Mouse (Mus musculus): ENCODE results near the gene Wdr60. TPM values are rescaled to one million over a fixed set of nuclear protein-coding genes. Genes with fewer than 3 reads are reported as not detected.
"Not testable (repeated sequence)": the region's sequence is repeated elsewhere in the genome, so short reads cannot be mapped to it uniquely, and the experiment has no call there.

The Wdr60 gene
- polyA plus RNA-seq, 1 experiment from 2014 or later = 32.7 TPM

GRCm38 (mm10) chr12:116280653-116281364, 18.0 kb upstream of the Wdr60 start, which contains the start of gene Esyt2:
Gene Esyt2, plus strand, starts transcription at chr12:116281196.
- Histone ChIP-seq H3K4me2 (replicated peaks) (peak within 1 kb of the TSS; percentile 99), H3K27me3 (no peaks in the 10 kb centered on the region), H3K9ac (peak within 1 kb of the TSS; percentile 93), H3K27ac (peak within 1 kb of the TSS; percentile 95), H3K9me3 (no peaks in the 10 kb centered on the region), H3K4me3 (peak within 1 kb of the TSS; percentile 95), H3K36me3 (no peaks in the 10 kb centered on the region), H3K4me1 (peaks cover 14% of the 10 kb centered on the region)
- peak; percentile 97 for ATAC-seq (ENCODE audit: low FRiP score, low read depth)
- under 1% methylated on average over 59 of the region's 68 CpGs for WGBS

GRCm38 (mm10) chr12:116280149-116280652, 17.4 kb upstream of the Wdr60 start:
- Histone ChIP-seq H3K4me1 (peaks cover 14% of the 10 kb centered on the region), H3K9me3 (no peaks in the 10 kb centered on the region), H3K36me3 (no peaks in the 10 kb centered on the region), H3K4me3 (peak overlapping the region; percentile 95), H3K4me2 (replicated peaks) (peak overlapping the region; percentile 65), H3K27ac (peak overlapping the region; percentile 95), H3K9ac (peak overlapping the region; percentile 93), H3K27me3 (no peaks in the 10 kb centered on the region)
- WGBS = 3% methylated on average over 7 of the region's 7 CpGs
- ATAC-seq (ENCODE audit: low FRiP score, low read depth) = no peak

GRCm38 (mm10) chr12:116279181-116279580, 16.4 kb upstream of the Wdr60 start:
- Histone ChIP-seq H3K27me3 (no peaks in the 10 kb centered on the region), H3K27ac (no peak overlapping the region), H3K36me3 (no peaks in the 10 kb centered on the region), H3K4me2 (replicated peaks) (no peak overlapping the region), H3K4me1 (peaks cover 14% of the 10 kb centered on the region), H3K9ac (no peak overlapping the region), H3K9me3 (no peaks in the 10 kb centered on the region), H3K4me3 (no peak overlapping the region)
- ATAC-seq (ENCODE audit: low FRiP score, low read depth) = no peak
- WGBS = 91% methylated on average over 2 of the region's 2 CpGs

- Histone ChIP-seq H3K4me2 (replicated peaks) (no peak overlapping the region), H3K4me3 (no peak overlapping the region), H3K4me1 (peaks cover 14% of the 10 kb centered on the region), H3K9ac (no peak overlapping the region), H3K27ac (no peak overlapping the region), H3K36me3 (no peaks in the 10 kb centered on the region), H3K27me3 (no peaks in the 10 kb centered on the region), H3K9me3 (no peaks in the 10 kb centered on the region)
- no peak for ATAC-seq (ENCODE audit: low FRiP score, low read depth)
- WGBS = 84% methylated on average over 1 of the region's 1 CpGs
These were observed 15.7 kb upstream of the Wdr60 start for GRCm38 (mm10) chr12:116278541-116278940.

- Histone ChIP-seq H3K4me1 (peaks cover 6% of the 10 kb centered on the region; the same call in 1 of the 2 replicates), H3K4me2 (replicated peaks) (no peak overlapping the region), H3K4me3 (no peak overlapping the region), H3K27me3 (no peaks in the 10 kb centered on the region), H3K9me3 (no peaks in the 10 kb centered on the region), H3K9ac (no peak overlapping the region), H3K27ac (no peak overlapping the region), H3K36me3 (no peaks in the 10 kb centered on the region)
- no peak for ATAC-seq (ENCODE audit: low FRiP score, low read depth)
- WGBS = 63% methylated on average over 2 of the region's 2 CpGs
These were observed 14.1 kb upstream of the Wdr60 start for GRCm38 (mm10) chr12:116276961-116277360.

- no peak for ATAC-seq (ENCODE audit: low FRiP score, low read depth)
- H3K27me3 ChIP-seq = no peaks in the 10 kb centered on the region
- 90% methylated on average over 4 of the region's 4 CpGs for WGBS
These were observed 12.8 kb upstream of the Wdr60 start for GRCm38 (mm10) chr12:116275631-116276030.

GRCm38 (mm10) chr12:116275086-116275485, 12.3 kb upstream of the Wdr60 start, which contains the start of gene Gm11027:
Gene Gm11027, plus strand, starts transcription at chr12:116275386.
- not testable (repeated sequence) for H3K9ac ChIP-seq; H3K4me3 ChIP-seq; ATAC-seq (ENCODE audit: low FRiP score, low read depth); H3K9me3 ChIP-seq; H3K27me3 ChIP-seq; H3K27ac ChIP-seq; H3K4me1 ChIP-seq; H3K4me2 ChIP-seq (replicated peaks); H3K36me3 ChIP-seq
- WGBS = 83% methylated on average over 2 of the region's 2 CpGs

More at GRCm38 (mm10) chr12:116275631-116276030, 12.8 kb upstream of the Wdr60 start:
- no peaks in the 10 kb centered on the region for H3K9me3 ChIP-seq
- H3K9ac ChIP-seq = no peak overlapping the region
- no peak overlapping the region for H3K27ac ChIP-seq
- 0 out of 2 replicates have a peak, but pooled peaks cover 5% of the 10 kb centered on the region for H3K4me1 ChIP-seq
- H3K4me3 ChIP-seq = no peak overlapping the region
- no peaks in the 10 kb centered on the region for H3K36me3 ChIP-seq
- H3K4me2 ChIP-seq (replicated peaks) = no peak overlapping the region

- no peak overlapping the region for H3K27ac ChIP-seq
- H3K4me1 ChIP-seq = no peaks in the 10 kb centered on the region
- ATAC-seq (ENCODE audit: low FRiP score, low read depth) = no peak
- H3K4me3 ChIP-seq = no peak overlapping the region
- H3K4me2 ChIP-seq (replicated peaks) = no peak overlapping the region
- H3K36me3 ChIP-seq = no peaks in the 10 kb centered on the region
- 68% methylated on average over 1 of the region's 1 CpGs for WGBS
- no peak overlapping the region for H3K9ac ChIP-seq
- H3K27me3 ChIP-seq = no peaks in the 10 kb centered on the region
- H3K9me3 ChIP-seq = no peaks in the 10 kb centered on the region
These were observed 10.9 kb upstream of the Wdr60 start for GRCm38 (mm10) chr12:116273733-116274132.

GRCm38 (mm10) chr12:116271071-116271470, 8.2 kb upstream of the Wdr60 start:
- WGBS = 88% methylated on average over 2 of the region's 2 CpGs
- Histone ChIP-seq H3K9me3 (no peaks in the 10 kb centered on the region), H3K9ac (no peak overlapping the region), H3K36me3 (no peaks in the 10 kb centered on the region), H3K4me3 (no peak overlapping the region), H3K27me3 (no peaks in the 10 kb centered on the region), H3K4me1 (no peaks in the 10 kb centered on the region), H3K4me2 (replicated peaks) (no peak overlapping the region), H3K27ac (no peak overlapping the region)
- ATAC-seq (ENCODE audit: low FRiP score, low read depth) = no peak

- H3K4me1 ChIP-seq = no peaks in the 10 kb centered on the region
- no peak for ATAC-seq (ENCODE audit: low FRiP score, low read depth)
- no peak overlapping the region for H3K9ac ChIP-seq
- no peaks in the 10 kb centered on the region for H3K27me3 ChIP-seq
- no peak overlapping the region for H3K4me2 ChIP-seq (replicated peaks)
- 70% methylated on average over 1 of the region's 1 CpGs for WGBS
- H3K4me3 ChIP-seq = no peak overlapping the region
- no peaks in the 10 kb centered on the region for H3K9me3 ChIP-seq
- no peak overlapping the region for H3K27ac ChIP-seq
- no peaks in the 10 kb centered on the region for H3K36me3 ChIP-seq
These were observed 7.7 kb upstream of the Wdr60 start for GRCm38 (mm10) chr12:116270538-116270937.

GRCm38 (mm10) chr12:116269450-116269849, 6.6 kb upstream of the Wdr60 start:
- Histone ChIP-seq H3K27me3 (no peaks in the 10 kb centered on the region), H3K9ac (no peak overlapping the region), H3K4me3 (no peak overlapping the region), H3K4me2 (replicated peaks) (no peak overlapping the region), H3K36me3 (no peaks in the 10 kb centered on the region), H3K9me3 (no peaks in the 10 kb centered on the region), H3K27ac (no peak overlapping the region), H3K4me1 (no peaks in the 10 kb centered on the region)
- ATAC-seq (ENCODE audit: low FRiP score, low read depth) = no peak
- 69% methylated on average over 5 of the region's 5 CpGs for WGBS

- no peak for ATAC-seq (ENCODE audit: low FRiP score, low read depth)
- no peak overlapping the region for H3K4me2 ChIP-seq (replicated peaks)
- no peaks in the 10 kb centered on the region for H3K36me3 ChIP-seq
- H3K4me3 ChIP-seq = no peak overlapping the region
- H3K27me3 ChIP-seq = no peaks in the 10 kb centered on the region
- 86% methylated on average over 2 of the region's 2 CpGs for WGBS
- H3K9me3 ChIP-seq = no peaks in the 10 kb centered on the region
- 0 out of 2 replicates have a peak, but pooled peaks cover 7% of the 10 kb centered on the region for H3K4me1 ChIP-seq
- H3K27ac ChIP-seq = no peak overlapping the region
- H3K9ac ChIP-seq = no peak overlapping the region
These were observed 2.5 kb upstream of the Wdr60 start for GRCm38 (mm10) chr12:116265275-116265674.
